ENCODE assay signal across 11 mouse cellular contexts in genomic region chr19:32476016-32476711, GRCm38 (mm10). TPM values are rescaled to one million over a fixed set of nuclear protein-coding genes. Genes with fewer than 3 reads are reported as not detected.
DNase-seq lines count a peak whose midpoint lies in the region; ATAC-seq and TF ChIP-seq lines count a peak whose summit lies in the region.
"Had no signal": no experiment of that assay in that cellular context is flagged by ENCODE, and none has a peak within 500 bp of the region (broad histone marks: within the 10 kb centered on the region; RNA-seq: fewer than 3 reads in every experiment).

No protein-coding gene starts in this region.

- H3K4me3 ChIP-seq in ES-E14 (ENCODE audit: insufficient read depth in 1 of 2, low read depth in 1 of 2, low read length in 2 of 2, poor library complexity in 1 of 2, severe bottlenecking in 1 of 2), result no peak overlapping the region
- peak overlapping the region; percentile 34; the same call in 1 of the 2 replicates for H3K4me3 ChIP-seq in G1E (ENCODE audit: low read depth, low read length)
- H3K4me3 ChIP-seq in liver, embryonic 13.5 days (replicated peaks), result peak overlapping the region; percentile 21; the same call in 1 of the 2 replicates
- no peak overlapping the region for H3K4me3 ChIP-seq in hindbrain, postnatal 0 days (ENCODE audit: low read length)
- H3K4me3 ChIP-seq: embryonic facial prominence, embryonic 15.5 days; intestine, embryonic 15.5 days; midbrain, embryonic 12.5 days had no signal

- DNase-seq in ES-E14 (ENCODE audit: low read depth, low spot score), result no peak
- no peak for DNase-seq in G1E (ENCODE audit: low spot score)
- DNase-seq in kidney, adult 8-10 months, result peak; percentile 59 to 64
- peak; percentile 75 for DNase-seq in liver, embryonic 13.5 days
- no peak for DNase-seq in hindbrain, postnatal 0 days (ENCODE audit: low spot score)
- DNase-seq in adrenal gland, postnatal 4 days (ENCODE audit: low spot score in 2 of 2), result no peak
- no peak for DNase-seq in right cerebral cortex, postnatal 36 days (ENCODE audit: low spot score in 2 of 2)
- DNase-seq: lung, adult 2 months had no signal

- peak overlapping the region; percentile 56 for H3K4me2 ChIP-seq in liver, embryonic 13.5 days
- H3K4me2 ChIP-seq in hindbrain, postnatal 0 days (ENCODE audit: low read depth, low read length), result no peak overlapping the region
- H3K4me2 ChIP-seq: embryonic facial prominence, embryonic 15.5 days; intestine, embryonic 15.5 days; midbrain, embryonic 12.5 days had no signal

- TF ChIP-seq CTCF in G1E (IDR thresholded peaks at IDR 0.05; ENCODE audit: low read depth, low read length), result no peak
- TF ChIP-seq CTCF in hindbrain, postnatal 0 days (IDR thresholded peaks at IDR 0.05; ENCODE audit: low read depth), result no peak

- no peak overlapping the region for H3K9ac ChIP-seq in ES-E14 (ENCODE audit: insufficient read depth, low read depth, low read length, poor library complexity, severe bottlenecking)
- peak overlapping the region; percentile 61 for H3K9ac ChIP-seq in liver, embryonic 13.5 days
- no peak overlapping the region for H3K9ac ChIP-seq in hindbrain, postnatal 0 days (replicated peaks; ENCODE audit: low read length)
- H3K9ac ChIP-seq: embryonic facial prominence, embryonic 15.5 days; intestine, embryonic 15.5 days; midbrain, embryonic 12.5 days had no signal

- no peaks in the 10 kb centered on the region for H3K36me3 ChIP-seq in ES-E14 (ENCODE audit: control insufficient read depth, insufficient read depth, low read length, poor library complexity, severe bottlenecking)
- H3K36me3 ChIP-seq in G1E (replicated peaks), result no peaks in the 10 kb centered on the region
- 0 out of 2 replicates have a peak, but pooled peaks cover 4% of the 10 kb centered on the region for H3K36me3 ChIP-seq in liver, embryonic 13.5 days
- no peaks in the 10 kb centered on the region for H3K36me3 ChIP-seq in hindbrain, postnatal 0 days (ENCODE audit: insufficient read depth, low read length)
- H3K36me3 ChIP-seq: embryonic facial prominence, embryonic 15.5 days; intestine, embryonic 15.5 days; midbrain, embryonic 12.5 days had no signal

- H3K27ac ChIP-seq in ES-E14 (ENCODE audit: insufficient read depth, low read depth, low read length, poor library complexity, severe bottlenecking), result no peak overlapping the region
- H3K27ac ChIP-seq in liver, embryonic 13.5 days, result peak overlapping the region; percentile 95
- H3K27ac ChIP-seq in hindbrain, postnatal 0 days, result no peak overlapping the region
- H3K27ac ChIP-seq: embryonic facial prominence, embryonic 15.5 days; intestine, embryonic 15.5 days; midbrain, embryonic 12.5 days had no signal

- peak; percentile 56 for ATAC-seq in G1E (ENCODE audit: extremely low read depth, insufficient number of reproducible peaks, low FRiP score, poor library complexity, severe bottlenecking)
- ATAC-seq in liver, embryonic 13.5 days (ENCODE audit: low read depth), result peak; percentile 91
- ATAC-seq in hindbrain, postnatal 0 days, result no peak
- ATAC-seq: intestine, embryonic 15.5 days had no signal

- no peaks in the 10 kb centered on the region for H3K27me3 ChIP-seq in G1E (ENCODE audit: insufficient read depth, low read length)
- no peaks in the 10 kb centered on the region for H3K27me3 ChIP-seq in liver, embryonic 13.5 days
- no peaks in the 10 kb centered on the region for H3K27me3 ChIP-seq in hindbrain, postnatal 0 days (ENCODE audit: insufficient read depth, low read length)
- H3K27me3 ChIP-seq: embryonic facial prominence, embryonic 15.5 days; intestine, embryonic 15.5 days; midbrain, embryonic 12.5 days had no signal

- H3K4me1 ChIP-seq in ES-E14 (ENCODE audit: control insufficient read depth in 2 of 2, insufficient read depth in 2 of 2, low read length in 2 of 2, poor library complexity in 1 of 2), result no peaks in the 10 kb centered on the region
- peaks cover 57% of the 10 kb centered on the region for H3K4me1 ChIP-seq in G1E (ENCODE audit: insufficient read depth, low read depth, low read length)
- peaks cover 69% of the 10 kb centered on the region for H3K4me1 ChIP-seq in liver, embryonic 13.5 days (replicated peaks)
- H3K4me1 ChIP-seq in hindbrain, postnatal 0 days (ENCODE audit: insufficient read depth, low read length), result no peaks in the 10 kb centered on the region
- H3K4me1 ChIP-seq: embryonic facial prominence, embryonic 15.5 days; midbrain, embryonic 12.5 days had no signal

- in situ Hi-C loops in ES-E14 (cut with MboI; ENCODE audit: low sequenced_read_pairs in 2 of 2, unreplicated experiment in 2 of 2), result no loop called here

- H3K9me3 ChIP-seq in ES-E14 (ENCODE audit: control insufficient read depth, insufficient read depth, low read depth, low read length) (no peaks in the 10 kb centered on the region), G1E (replicated peaks) (peaks cover 5% of the 10 kb centered on the region; the same call in 1 of the 2 replicates)
- H3K9me3 ChIP-seq in liver, embryonic 13.5 days (replicated peaks), result no peaks in the 10 kb centered on the region
- H3K9me3 ChIP-seq in hindbrain, postnatal 0 days (ENCODE audit: low read length), result no peaks in the 10 kb centered on the region
- H3K9me3 ChIP-seq: embryonic facial prominence, embryonic 15.5 days; intestine, embryonic 15.5 days; midbrain, embryonic 12.5 days had no signal

- 39% methylated on average over 12 of the region's 12 CpGs for WGBS in liver, embryonic 13.5 days (ENCODE audit: insufficient replicate concordance)
- WGBS in hindbrain, postnatal 0 days, result 90% methylated on average over 12 of the region's 12 CpGs

TF ChIP-seq in ES-E14, 5 proteins besides CTCF, POLR2A, EP300 and RAD21:
- peak; percentile 60 for TF ChIP-seq MAFK (IDR thresholded peaks at IDR 0.05; ENCODE audit: insufficient read depth, low read depth, low read length)
- no peak for TF ChIP-seq HCFC1 (IDR thresholded peaks at IDR 0.05; ENCODE audit: borderline replicate concordance, insufficient read depth, low read length)

RNA-seq across cellular contexts. Expression of gene Minpp1, which starts 9.4 kb away (rescaled TPM):
- total RNA-seq in ES-E14 (2012; rRNA removed) (60.8 and 78.4 TPM in 2 replicates), G1E (2014; fragmentation: Nextera tagmentation) (62.6 and 63.2 TPM in 2 replicates), G1E (2017) (68.8 and 73.1 TPM in 2 replicates)
- polyA plus RNA-seq in G1E (2012), result 197 and 273 TPM in 2 replicates
- 99.9 and 110 TPM in 2 replicates for polyA plus RNA-seq in liver, embryonic 13.5 days (2015; fragmentation: Nextera tagmentation; extraction: Ambion mirVana)
- total RNA-seq in hindbrain, postnatal 0 days (2014; rRNA removed), result 119 and 144 TPM in 2 replicates
- 59.1 and 60.2 TPM in 2 replicates for polyA plus RNA-seq in hindbrain, postnatal 0 days (2015; fragmentation: Nextera tagmentation; extraction: Ambion mirVana)
- total RNA-seq in adrenal gland, postnatal 4 days (2021), result 10 to 100 TPM; 39.4 to 40.4 TPM

RNA-seq across cellular contexts. Expression of gene Rpl9-ps6, which starts 9.8 kb away (rescaled TPM):
- total RNA-seq in ES-E14 (2012; rRNA removed) (97.4 and 160 TPM in 2 replicates), G1E (2014; fragmentation: Nextera tagmentation) (13.8 and 18.3 TPM in 2 replicates), G1E (2017) (103 and 117 TPM in 2 replicates)
- 1.9 and 2.0 TPM in 2 replicates for polyA plus RNA-seq in G1E (2012)
- polyA plus RNA-seq in liver, embryonic 13.5 days (2015; fragmentation: Nextera tagmentation; extraction: Ambion mirVana), result 99.8 and 126 TPM in 2 replicates
- total RNA-seq in hindbrain, postnatal 0 days (2014; rRNA removed), result 27.9 and 35.0 TPM in 2 replicates
- 53.9 and 65.0 TPM in 2 replicates for polyA plus RNA-seq in hindbrain, postnatal 0 days (2015; fragmentation: Nextera tagmentation; extraction: Ambion mirVana)
- 100 to 1,000 TPM; 205 to 207 TPM for total RNA-seq in adrenal gland, postnatal 4 days (2021)

Comparison
In these comparisons a context has a peak if more than half of its experiments do, and no peak if none do; other contexts are left out.
1. DNase-seq: peak in kidney, adult 8-10 months (2 of 2) and liver, embryonic 13.5 days (single experiment); none in ES-E14 (single experiment), G1E (single experiment), hindbrain, postnatal 0 days (single experiment), adrenal gland, postnatal 4 days (0 of 2) and right cerebral cortex, postnatal 36 days (0 of 2).
2. H3K4me3 ChIP-seq: peak in G1E (single experiment) and liver, embryonic 13.5 days (single experiment); none in ES-E14 (0 of 2) and hindbrain, postnatal 0 days (single experiment).